Mouse (Mus musculus): ENCODE data around the gene Gm4312. TPM values are rescaled to one million over a fixed set of nuclear protein-coding genes. Genes with fewer than 3 reads are reported as not detected.

Gene Gm4312
- total and polyA plus RNA-seq, 3 experiments, result not detected

Other genes with a start within 250 kb of the Gm4312 start
- not detected in 2 replicates for gene Gm4301, start 46.9 kb downstream of the Gm4312 start, total RNA-seq (2014; fragmentation: Nextera tagmentation)
- gene Gm4301, start 46.9 kb downstream of the Gm4312 start, total RNA-seq (2017), result not detected in 2 replicates
- gene Gm4301, start 46.9 kb downstream of the Gm4312 start, polyA plus RNA-seq (2012), result not detected in 2 replicates
- gene Gm4302, start 41.7 kb downstream of the Gm4312 start, total RNA-seq (2014; fragmentation: Nextera tagmentation), result not detected in 2 replicates
- gene Gm4302, start 41.7 kb downstream of the Gm4312 start, total RNA-seq (2017), result not detected in 2 replicates
- gene Gm4302, start 41.7 kb downstream of the Gm4312 start, polyA plus RNA-seq (2012), result not detected in 2 replicates
- not detected in 2 replicates for gene Gm4303, start 36.6 kb downstream of the Gm4312 start, total RNA-seq (2014; fragmentation: Nextera tagmentation)
- gene Gm4303, start 36.6 kb downstream of the Gm4312 start, total RNA-seq (2017), result not detected in 2 replicates
- gene Gm4303, start 36.6 kb downstream of the Gm4312 start, polyA plus RNA-seq (2012), result not detected in 2 replicates
- gene Gm4305, start 31.5 kb downstream of the Gm4312 start, total RNA-seq (2014; fragmentation: Nextera tagmentation), result not detected in 2 replicates
- gene Gm4305, start 31.5 kb downstream of the Gm4312 start, total RNA-seq (2017), result not detected in 2 replicates
- not detected in 2 replicates for gene Gm4305, start 31.5 kb downstream of the Gm4312 start, polyA plus RNA-seq (2012)
- not detected in 2 replicates for gene Gm4307, start 21.2 kb downstream of the Gm4312 start, total RNA-seq (2014; fragmentation: Nextera tagmentation)
- not detected in 2 replicates for gene Gm4307, start 21.2 kb downstream of the Gm4312 start, total RNA-seq (2017)
- not detected in 2 replicates for gene Gm4307, start 21.2 kb downstream of the Gm4312 start, polyA plus RNA-seq (2012)
- gene Tmtc3, start 104.8 kb upstream of the Gm4312 start, total RNA-seq (2014; fragmentation: Nextera tagmentation), result 75.6 and 86.8 TPM in 2 replicates
- gene Tmtc3, start 104.8 kb upstream of the Gm4312 start, total RNA-seq (2017), result 9.8 and 12.3 TPM in 2 replicates
- gene Tmtc3, start 104.8 kb upstream of the Gm4312 start, polyA plus RNA-seq (2012), result 4.7 and 8.5 TPM in 2 replicates
- 45.9 and 49.4 TPM in 2 replicates for gene Cep290, start 105.0 kb upstream of the Gm4312 start, total RNA-seq (2014; fragmentation: Nextera tagmentation)
- gene Cep290, start 105.0 kb upstream of the Gm4312 start, total RNA-seq (2017), result 23.3 and 28.6 TPM in 2 replicates
- gene Cep290, start 105.0 kb upstream of the Gm4312 start, polyA plus RNA-seq (2012), result 0.58 and 1.0 TPM in 2 replicates
- gene 4930430F08Rik, start 207.9 kb upstream of the Gm4312 start, total RNA-seq (2014; fragmentation: Nextera tagmentation), result 31.5 and 45.5 TPM in 2 replicates
- 21.0 and 23.3 TPM in 2 replicates for gene 4930430F08Rik, start 207.9 kb upstream of the Gm4312 start, total RNA-seq (2017)
- gene 4930430F08Rik, start 207.9 kb upstream of the Gm4312 start, polyA plus RNA-seq (2012), result 3.8 and 5.2 TPM in 2 replicates
- not detected in 2 replicates for gene 1700017N19Rik, start 207.9 kb upstream of the Gm4312 start, total RNA-seq (2014; fragmentation: Nextera tagmentation)
- gene 1700017N19Rik, start 207.9 kb upstream of the Gm4312 start, total RNA-seq (2017), result 0.17 TPM in 1 of 2 replicates, not detected in the other
- not detected in 2 replicates for gene 1700017N19Rik, start 207.9 kb upstream of the Gm4312 start, polyA plus RNA-seq (2012)